Mouse (Mus musculus) kidney, embryonic 16.5 days (tissue): ENCODE measurements around the gene BC052040. TPM values are rescaled to one million over a fixed set of nuclear protein-coding genes. Genes with fewer than 3 reads are reported as not detected.
A peak's percentile ranks its signal among the peaks of the same experiment; 100 is the strongest.

Source experiments
- ATAC-seq: fragments of 200-750 bp; cut with Nextera tagmentation; 2 replicates; pipeline ENCODE4 v1.8.0; 2017; ENCODE audit warnings: moderate TSS enrichment; ENCODE audit not compliant: low FRiP score, low TSS enrichment
- H3K27ac ChIP-seq: fragments of 300-500 bp; sonication (generic); 2 replicates; pipeline ENCODE4 v1.5.1; 2014; ENCODE audit warnings: low read length
- H3K27me3 ChIP-seq: fragments of 300-500 bp; sonication (generic); 2 replicates; pipeline ENCODE4 v1.6.1; 2014; ENCODE audit warnings: low read length, control low read depth, mixed read lengths; ENCODE audit not compliant: insufficient read depth
- H3K36me3 ChIP-seq: fragments of 300-500 bp; sonication (generic); 2 replicates; pipeline ENCODE4 v1.6.1; 2014; ENCODE audit warnings: low read length, control low read depth, mixed read lengths; ENCODE audit not compliant: insufficient read depth
- H3K4me1 ChIP-seq: fragments of 300-500 bp; sonication (generic); 2 replicates; pipeline ENCODE4 v1.6.1; 2014; ENCODE audit warnings: low read length, control low read depth, mixed read lengths; ENCODE audit not compliant: insufficient read depth
- H3K4me2 ChIP-seq: fragments of 300-500 bp; sonication (generic); replicated peaks from 2 replicates; pipeline ENCODE4 v1.6.1; 2014; ENCODE audit warnings: low read depth, low read length
- H3K4me3 ChIP-seq: fragments of 300-500 bp; sonication (generic); 2 replicates; pipeline ENCODE4 v1.5.1; 2014; ENCODE audit warnings: mild to moderate bottlenecking, low read length
- H3K9ac ChIP-seq: fragments of 300-500 bp; sonication (generic); replicated peaks from 2 replicates; pipeline ENCODE4 v1.6.1; 2014; ENCODE audit warnings: low read length
- H3K9me3 ChIP-seq: fragments of 300-500 bp; sonication (generic); 2 replicates; pipeline ENCODE4 v1.6.1; 2016; ENCODE audit warnings: low read length, control low read depth
- WGBS: fragments of 180-500 bp; shearing (Covaris S2); extraction: QIAGEN DNeasy Blood & Tissue Kit; methylation state at CpG from one replicate; pipeline ENCODE4 v1.1.7; 2014; 5-methylcytosine and 5-hydroxymethylcytosine counted together
- microRNA counts: library from miRNA; unstranded; fragments of <30 nt; microRNA quantifications from one replicate; lab custom pipeline; 2016
- microRNA-seq: library from miRNA; unstranded; fragments of <30 nt; microRNA quantifications from one replicate; pipeline ENCODE4, GENCODE M21; 2016
- polyA plus RNA-seq: library from polyadenylated mRNA; unstranded; fragments of >200 nt; fragmentation: Nextera tagmentation; extraction: Ambion mirVana; gene quantifications from 2 replicates; pipeline ENCODE4 v1.2.1, GENCODE M21; 2015

BC052040 gene
- polyA plus RNA-seq, 1 experiment from 2014 or later, result 15.4 TPM

DNA sequence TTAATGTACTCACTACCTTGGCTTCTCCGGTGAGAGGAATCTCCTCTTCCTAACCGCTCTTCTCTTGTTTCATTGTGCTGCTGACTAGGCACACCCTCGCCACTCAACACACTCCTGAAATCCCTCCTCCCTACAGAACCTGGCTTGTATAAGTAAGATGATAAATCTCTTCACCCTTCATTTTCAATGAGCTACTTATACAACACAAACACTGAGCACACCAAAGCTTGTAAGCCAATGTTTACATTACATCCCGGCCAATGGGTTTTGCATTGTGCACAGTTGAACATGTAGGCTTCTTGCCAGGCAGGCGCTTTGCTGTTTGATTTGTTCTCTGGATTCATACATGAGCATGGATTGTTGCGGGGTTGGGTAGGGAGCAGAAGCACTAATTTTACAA, 236.4 kb downstream of the BC052040 start:
- no peak overlapping the region for H3K27ac ChIP-seq
- no peaks in the 10 kb centered on the region for H3K36me3 ChIP-seq
- H3K4me1 ChIP-seq, result peaks cover 14% of the 10 kb centered on the region
- 50% methylated on average over 6 of the region's 6 CpGs for WGBS
- H3K27me3 ChIP-seq, result no peaks in the 10 kb centered on the region
- no peak overlapping the region for H3K4me2 ChIP-seq
- no peaks in the 10 kb centered on the region for H3K9me3 ChIP-seq
- no peak overlapping the region for H3K9ac ChIP-seq
- no peak overlapping the region for H3K4me3 ChIP-seq
- ATAC-seq, result no peak

DNA sequence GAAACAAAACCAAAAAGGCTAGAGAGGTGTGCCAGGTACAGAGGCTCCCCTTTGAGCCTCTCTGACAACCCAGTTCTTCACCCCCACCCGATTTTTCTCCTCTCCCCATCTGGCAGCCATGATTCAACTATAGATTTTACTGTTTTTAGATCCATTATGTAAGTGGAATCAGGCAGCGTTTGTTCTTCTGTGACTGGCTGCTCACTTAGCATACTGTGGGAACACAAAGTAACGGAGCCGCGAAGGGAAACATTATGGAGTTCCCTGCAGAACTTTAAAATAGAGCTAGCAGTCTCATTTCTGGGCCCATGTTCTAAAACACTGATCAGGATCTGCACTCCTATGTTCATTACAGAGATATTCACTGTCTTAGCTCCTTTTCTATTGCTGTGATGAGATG, 240.8 kb downstream of the BC052040 start:
- WGBS, result 86% methylated on average over 5 of the region's 5 CpGs
- Histone ChIP-seq H3K4me1 (no peaks in the 10 kb centered on the region), H3K4me2 (no peak overlapping the region), H3K4me3 (no peak overlapping the region), H3K36me3 (no peaks in the 10 kb centered on the region), H3K9me3 (no peaks in the 10 kb centered on the region), H3K9ac (no peak overlapping the region), H3K27me3 (no peaks in the 10 kb centered on the region), H3K27ac (no peak overlapping the region)
- no peak for ATAC-seq

MicroRNAs encoded within 50 kb of the gene (microRNA counts, 519-probe panel; counts per million panel counts)
- microRNA mmu-miR-1951 (lab: Ali Mortazavi, UCI), result 3,611 counts per million, percentile 83 among the panel's probes with 10 or more counts

Small RNAs within 50 kb of the gene (microRNA-seq; reads per million reads assigned to microRNA genes)
- 0.63 reads per million for gene Mir1951
